Mouse (Mus musculus) lung, adult 2 months (tissue): ENCODE measurements at regions not wholly inside any gene's neighbourhood (a gene's known extent, or its start where the extent isn't known, plus 50 kb on each side); places are given as distances from the start of the nearest gene placed in this dataset.

Experiments used
- CTCF ChIP-seq: fragments of 200-500 bp; IDR thresholded peaks from 2 replicates; pipeline ENCODE4 v1.5.1; 2011; ENCODE audit warnings: mild to moderate bottlenecking, low read length, control low read depth; ENCODE audit not compliant: insufficient read depth
- POLR2A ChIP-seq: fragments of 200-500 bp; IDR thresholded peaks from 2 replicates; pipeline ENCODE4 v1.6.1; 2011; ENCODE audit warnings: low read depth, mild to moderate bottlenecking, control low read depth, low read length, borderline replicate concordance; ENCODE audit errors: extremely low read depth

GRCm38 (mm10) chr4:8920306-8920705, 681.5 kb upstream of the Car8 start:
- TF ChIP-seq POLR2A (no peak), CTCF (no peak)
